Mouse (Mus musculus): ENCODE results near the gene Rpl41. TPM values are rescaled to one million over a fixed set of nuclear protein-coding genes. Genes with fewer than 3 reads are reported as not detected.

Rpl41 gene
- total RNA-seq (2021): 2,356 and 2,777 TPM in 2 replicates
- long read RNA-seq, experiment 1, transcript Rpl41-201 (4 exons, 582 nt): major isoform, 1,151 of 1,264 reads
- long read RNA-seq, experiment 1, transcript Rpl41-203 (4 exons, 437 nt): minor isoform, 30 of 1,264 reads
- long read RNA-seq, experiment 1, transcript Rpl41-206 (3 exons, 544 nt): minor isoform, 56 of 1,264 reads
- long read RNA-seq, experiment 1, partial matches to known transcripts: 19 of 1,264 reads
- long read RNA-seq, experiment 1, other reads (novel, unspliced or antisense): 5 of 1,264 reads
- long read RNA-seq, experiment 2, transcript Rpl41-206 (3 exons, 544 nt): minor isoform, 76 of 1,433 reads
- long read RNA-seq, experiment 2, transcript Rpl41-201 (4 exons, 582 nt): major isoform, 1,297 of 1,433 reads
- long read RNA-seq, experiment 2, transcript Rpl41-203 (4 exons, 437 nt): minor isoform, 33 of 1,433 reads
- long read RNA-seq, experiment 2, partial matches to known transcripts: 18 of 1,433 reads
- long read RNA-seq, experiment 2, other reads (novel, unspliced or antisense): 5 of 1,433 reads

DNA sequence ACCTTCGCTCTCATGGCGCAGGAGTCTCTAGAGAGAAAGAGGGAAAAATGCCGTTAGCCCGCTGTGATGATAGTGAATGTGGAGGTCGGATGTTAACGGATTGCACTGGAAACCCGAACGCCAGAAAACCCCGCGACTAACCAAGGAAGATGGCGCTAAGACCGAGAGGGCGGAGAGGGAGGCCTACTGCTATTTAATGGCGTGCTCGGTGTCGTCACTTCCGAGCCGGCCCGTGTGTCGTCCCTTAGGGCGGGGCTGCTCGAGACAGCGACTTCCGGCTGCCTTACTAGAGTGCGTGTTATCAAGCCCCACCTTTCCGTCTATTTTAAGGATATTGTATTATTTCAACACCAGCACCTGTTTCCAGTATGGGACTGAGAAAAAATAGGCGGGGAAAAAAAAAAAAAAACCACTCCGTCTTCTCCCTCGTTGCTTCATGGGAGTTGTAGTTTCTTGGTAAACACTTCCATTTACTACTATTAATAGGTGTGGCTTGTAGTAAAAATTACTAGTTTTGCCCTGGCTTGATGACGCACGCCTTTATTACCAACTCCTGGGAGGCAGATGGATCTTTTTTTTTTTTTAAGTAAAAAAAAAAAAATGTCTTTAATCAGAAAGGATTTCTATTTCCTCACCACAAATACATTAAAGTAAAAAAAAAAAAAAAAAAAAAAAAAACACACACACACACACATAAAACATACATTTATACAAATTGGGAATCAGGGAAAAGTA lies at the start of gene Rpl41:
Gene Rpl41, minus strand, starts transcription at position 359 of the 735 bp plus-strand sequence.
- peak; percentile 96 for DNase-seq

- no peak for DNase-seq
Observed at GRCm38 (mm10) chr10:128598476-128598875, 49.4 kb upstream of the Rpl41 start.

- DNase-seq: no peak
Observed at GRCm38 (mm10) chr10:128592797-128593196, 43.7 kb upstream of the Rpl41 start.

- DNase-seq: no peak
Observed at GRCm38 (mm10) chr10:128591436-128591835, 42.3 kb upstream of the Rpl41 start.

- DNase-seq: peak; percentile 76
Observed at GRCm38 (mm10) chr10:128590193-128590690, 41.1 kb upstream of the Rpl41 start.

GRCm38 (mm10) chr10:128589464-128590192 lies 40.5 kb upstream of the Rpl41 start, which contains the start of gene Erbb3:
TSS of gene Erbb3 (minus strand) at chr10:128589652.
- DNase-seq: peak; percentile 73

DNA sequence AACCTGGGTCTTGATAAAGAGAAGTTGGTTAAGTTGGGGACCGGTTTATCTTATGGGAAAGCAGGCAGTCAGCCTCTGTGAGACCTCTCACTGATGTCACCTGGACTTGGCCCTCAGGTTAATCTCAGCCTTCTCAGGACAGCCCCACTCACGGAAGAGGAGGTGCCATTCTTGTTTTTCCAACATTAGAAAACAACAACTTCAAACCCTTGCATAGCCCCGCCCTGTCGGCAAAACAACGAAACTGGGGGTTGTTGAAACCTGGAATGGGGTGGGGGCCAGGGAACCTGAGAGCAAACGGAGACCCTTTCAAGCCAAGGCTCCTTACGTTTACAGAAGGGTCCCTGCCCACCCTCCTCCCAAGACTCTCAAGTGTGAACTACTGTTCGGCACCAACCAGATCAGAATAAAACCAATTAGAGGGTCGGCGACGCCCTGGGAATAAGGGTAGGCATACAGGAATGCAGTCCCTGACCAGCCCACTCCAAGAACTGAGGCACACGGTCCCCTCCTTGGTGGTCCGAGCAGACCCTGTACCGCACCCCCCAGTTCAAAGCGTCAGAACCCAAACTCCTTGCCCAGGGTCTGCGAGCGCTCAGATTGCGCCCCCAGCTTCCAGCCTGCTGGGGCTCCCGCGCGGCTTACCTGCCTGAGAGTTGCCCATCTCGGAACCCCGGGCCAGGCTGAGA lies 39.8 kb upstream of the Rpl41 start:
- no peak for DNase-seq

DNA sequence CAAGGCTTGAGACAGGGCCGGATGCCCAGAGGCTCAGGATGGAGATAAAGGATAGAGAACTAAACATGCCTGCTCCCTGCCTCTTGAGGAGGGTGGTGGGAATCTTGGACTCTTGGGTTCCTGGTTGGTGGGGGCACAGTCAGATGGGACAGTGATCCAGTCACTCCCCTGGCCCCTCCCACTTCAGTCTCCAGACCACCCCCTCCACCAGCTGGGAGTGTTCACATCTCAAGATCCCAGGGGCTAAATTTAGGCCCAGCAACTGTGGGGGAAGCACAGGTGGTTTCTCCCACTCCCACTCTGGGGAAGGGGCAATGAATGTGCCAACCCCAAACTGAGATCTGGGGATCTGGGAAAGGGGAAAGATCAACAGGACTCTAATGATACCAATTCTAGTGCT lies 39.0 kb upstream of the Rpl41 start:
- DNase-seq: no peak

DNA sequence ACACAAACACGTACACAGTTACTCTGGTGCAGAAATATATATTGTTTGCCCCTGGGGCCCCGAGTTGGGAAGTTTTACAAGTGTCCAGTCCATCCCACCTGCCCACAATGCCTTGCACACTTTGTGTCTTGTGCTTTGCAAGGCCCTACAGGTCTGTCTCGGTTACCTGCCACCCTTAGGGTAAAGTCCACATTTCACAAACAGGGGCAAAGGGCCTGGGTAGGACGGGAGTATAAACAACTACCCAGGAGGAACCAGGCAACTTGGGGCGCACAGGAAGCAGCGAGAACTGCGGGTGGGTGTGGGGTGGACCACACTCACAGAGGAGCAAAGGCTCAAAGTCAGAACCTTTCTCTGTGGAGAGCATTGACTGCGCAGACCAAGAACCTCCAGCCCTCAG lies 38.6 kb upstream of the Rpl41 start:
- no peak for DNase-seq

- no peak for DNase-seq
Observed at GRCm38 (mm10) chr10:128587120-128587519, 38.0 kb upstream of the Rpl41 start.

GRCm38 (mm10) chr10:128586546-128586945 lies 37.4 kb upstream of the Rpl41 start:
- no peak for DNase-seq

DNA sequence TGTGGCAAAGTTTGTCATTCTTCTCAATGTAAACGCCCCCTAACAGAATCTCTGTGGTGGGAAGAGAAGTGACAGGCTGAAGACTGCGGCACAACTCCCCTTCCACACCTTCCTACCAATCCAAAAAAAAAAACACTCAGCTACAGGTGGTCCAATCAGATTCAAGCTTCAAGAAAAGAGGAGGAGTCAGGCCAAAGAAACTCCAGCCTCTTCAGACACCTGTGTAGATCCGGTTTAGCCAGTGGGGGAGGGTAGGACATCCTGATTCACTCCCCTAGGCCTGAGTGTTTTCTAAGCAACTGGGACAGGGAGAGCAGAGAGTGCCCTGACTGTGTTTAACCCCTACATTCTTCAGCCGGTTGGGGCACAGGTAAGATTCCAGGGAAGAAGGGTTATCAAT lies 35.3 kb upstream of the Rpl41 start:
- DNase-seq: no peak

- DNase-seq: peak; percentile 83
Observed at GRCm38 (mm10) chr10:128583644-128584043, 34.5 kb upstream of the Rpl41 start.

- DNase-seq: no peak
Observed at GRCm38 (mm10) chr10:128579731-128580130, 30.6 kb upstream of the Rpl41 start.

GRCm38 (mm10) chr10:128579298-128579697 lies 30.2 kb upstream of the Rpl41 start:
- no peak for DNase-seq

- DNase-seq: no peak
Observed at GRCm38 (mm10) chr10:128578330-128578729, 29.2 kb upstream of the Rpl41 start.

GRCm38 (mm10) chr10:128575063-128575462 lies 26.0 kb upstream of the Rpl41 start:
- DNase-seq: no peak

DNA sequence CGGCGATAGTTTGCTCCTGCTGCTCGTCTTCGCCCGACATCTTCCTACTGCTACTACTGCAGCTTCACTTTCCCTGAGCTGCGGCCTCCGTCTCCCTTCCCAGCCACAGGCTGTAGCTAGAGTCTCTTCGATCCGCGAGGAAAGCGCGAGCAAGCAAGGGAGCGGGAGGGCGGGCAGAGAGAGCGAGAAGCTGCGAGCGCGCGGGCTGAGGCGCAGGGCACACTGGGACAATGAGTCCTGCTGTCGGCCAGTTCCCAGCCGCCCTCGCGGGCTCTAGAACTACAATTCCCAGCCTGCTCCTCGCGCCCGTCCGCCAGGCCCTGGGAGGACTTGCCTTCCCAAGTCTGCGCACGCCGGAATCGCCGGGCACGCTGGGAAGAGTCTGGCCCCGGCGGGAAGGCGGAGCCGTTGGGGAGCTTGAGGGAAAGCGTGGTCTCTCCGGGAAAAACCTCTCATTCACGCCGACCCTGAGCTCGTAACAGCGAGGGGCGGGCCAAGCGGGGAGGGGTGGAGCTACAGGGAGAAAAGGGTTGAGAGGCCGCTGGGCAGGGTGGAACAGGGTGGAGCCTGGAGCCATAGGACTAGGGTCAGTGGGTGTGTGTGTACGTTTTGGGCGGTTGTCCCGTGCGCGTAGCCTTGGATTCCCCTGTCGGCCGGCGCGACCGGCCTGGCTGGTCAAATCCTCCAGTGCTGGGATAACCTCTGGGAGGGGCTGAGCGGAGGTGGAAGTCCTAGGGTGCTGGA lies 16.9 kb upstream of the Rpl41 start, which contains the start of gene Pa2g4:
Gene Pa2g4, minus strand, starts transcription at position 200 of the 744 bp plus-strand sequence.
- peak; percentile 99 for DNase-seq

GRCm38 (mm10) chr10:128565206-128565787 lies 16.2 kb upstream of the Rpl41 start:
- DNase-seq: peak; percentile 69

DNA sequence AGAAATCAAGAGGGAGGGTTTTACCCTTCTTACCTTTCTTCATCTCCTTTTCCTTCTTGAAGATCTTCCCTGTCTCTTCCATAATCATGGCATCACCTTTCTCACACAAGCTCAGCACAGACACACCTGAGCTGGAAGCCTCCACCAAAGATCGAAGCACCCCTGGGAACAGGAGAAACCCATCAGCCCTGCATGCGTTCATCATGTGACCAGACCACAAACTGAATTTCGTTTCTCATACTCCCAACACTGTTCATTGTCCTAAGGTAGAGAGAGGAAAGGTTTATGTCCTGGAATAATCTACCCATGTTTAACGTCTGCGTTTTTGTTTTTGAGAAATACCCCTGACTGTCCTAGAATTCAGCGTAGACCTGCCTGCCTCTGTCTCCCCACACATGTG lies 14.4 kb upstream of the Rpl41 start:
- DNase-seq: no peak

Data from adrenal gland, postnatal 14 days (tissue).